Mouse (Mus musculus) midbrain, embryonic 12.5 days (tissue): ENCODE results near the gene Cabp4. TPM values are rescaled to one million over a fixed set of nuclear protein-coding genes. Genes with fewer than 3 reads are reported as not detected.

Experiments
- ATAC-seq: fragments of 200-750 bp; cut with Nextera tagmentation; 2 replicates; pipeline ENCODE4 v1.8.0; 2017; ENCODE audit warnings: low read depth, moderate TSS enrichment, moderate library complexity; ENCODE audit not compliant: low FRiP score
- H3K27ac ChIP-seq: fragments of 300-500 bp; sonication (generic); replicated peaks from 2 replicates; pipeline ENCODE4 v1.5.1; 2016; ENCODE audit warnings: mild to moderate bottlenecking
- H3K27me3 ChIP-seq: fragments of 300-500 bp; sonication (generic); 2 replicates; pipeline ENCODE4 v1.6.1; 2016; ENCODE audit warnings: mild to moderate bottlenecking
- H3K36me3 ChIP-seq: fragments of 300-500 bp; sonication (generic); 2 replicates; pipeline ENCODE4 v1.6.1; 2016
- H3K4me1 ChIP-seq: fragments of 300-500 bp; sonication (generic); 2 replicates; pipeline ENCODE4 v1.6.1; 2016
- H3K4me2 ChIP-seq: fragments of 300-500 bp; sonication (generic); replicated peaks from 2 replicates; pipeline ENCODE4 v1.6.1; 2016; ENCODE audit warnings: mild to moderate bottlenecking, moderate library complexity
- H3K4me3 ChIP-seq: fragments of 300-500 bp; sonication (generic); 2 replicates; pipeline ENCODE4 v1.5.1; 2016; ENCODE audit warnings: mild to moderate bottlenecking
- H3K9ac ChIP-seq: fragments of 300-500 bp; sonication (generic); replicated peaks from 2 replicates; pipeline ENCODE4 v1.6.1; 2016; ENCODE audit warnings: mild to moderate bottlenecking, moderate library complexity
- H3K9me3 ChIP-seq: fragments of 300-500 bp; sonication (generic); 2 replicates; pipeline ENCODE4 v1.6.1; 2016; ENCODE audit warnings: mild to moderate bottlenecking
- WGBS: fragments of 180-500 bp; shearing (Covaris S2); methylation state at CpG from one replicate; pipeline ENCODE4 v1.1.7; 2016; 5-methylcytosine and 5-hydroxymethylcytosine counted together
- polyA plus RNA-seq: library from polyadenylated mRNA; unstranded; fragments of >200 nt; fragmentation: Nextera tagmentation; extraction: Ambion mirVana; gene quantifications from 2 replicates; pipeline ENCODE4 v1.2.1, GENCODE M21; 2016

The Cabp4 gene
- polyA plus RNA-seq: 0.12 and 0.14 TPM in 2 replicates

GRCm38 (mm10) chr19:4143759-4144268, at the start of gene Cabp4:
TSS of gene Cabp4 (minus strand) at chr19:4144033.
- no peaks in the 10 kb centered on the region; the same call in 1 of the 2 replicates for H3K27me3 ChIP-seq
- peaks cover 13% of the 10 kb centered on the region for H3K4me1 ChIP-seq
- no peaks in the 10 kb centered on the region for H3K9me3 ChIP-seq
- no peaks in the 10 kb centered on the region for H3K36me3 ChIP-seq
- no peak within 1 kb of the TSS for H3K4me3 ChIP-seq
- no peak for ATAC-seq
- WGBS: 82% methylated on average over 7 of the region's 7 CpGs
- no peak within 1 kb of the TSS for H3K27ac ChIP-seq
- no peak within 1 kb of the TSS for H3K4me2 ChIP-seq
- no peak within 1 kb of the TSS for H3K9ac ChIP-seq

GRCm38 (mm10) chr19:4193129-4193528, 49.3 kb upstream of the Cabp4 start:
- Histone ChIP-seq H3K4me3 (peak overlapping the region; percentile 97), H3K4me1 (peaks cover 32% of the 10 kb centered on the region), H3K36me3 (peaks cover 49% of the 10 kb centered on the region), H3K9ac (peak overlapping the region; percentile 98), H3K27ac (no peak overlapping the region), H3K27me3 (no peaks in the 10 kb centered on the region), H3K9me3 (no peaks in the 10 kb centered on the region), H3K4me2 (peak overlapping the region; percentile 90)
- WGBS: 69% methylated on average over 6 of the region's 6 CpGs
- ATAC-seq: no peak

GRCm38 (mm10) chr19:4192251-4192985, 48.6 kb upstream of the Cabp4 start:
- H3K9ac ChIP-seq: peak overlapping the region; percentile 98
- WGBS: under 1% methylated on average over 39 of the region's 52 CpGs
- H3K4me3 ChIP-seq: peak overlapping the region; percentile 97
- H3K4me1 ChIP-seq: peaks cover 32% of the 10 kb centered on the region
- no peaks in the 10 kb centered on the region for H3K27me3 ChIP-seq
- ATAC-seq: peak; percentile 10
- H3K9me3 ChIP-seq: no peaks in the 10 kb centered on the region
- peaks cover 43% of the 10 kb centered on the region for H3K36me3 ChIP-seq
- H3K27ac ChIP-seq: peak overlapping the region; percentile 90
- peak overlapping the region; percentile 90 for H3K4me2 ChIP-seq

GRCm38 (mm10) chr19:4191528-4192250, 47.9 kb upstream of the Cabp4 start, which contains the start of gene Ppp1ca:
TSS of gene Ppp1ca (plus strand) at chr19:4192065.
- Histone ChIP-seq H3K36me3 (peaks cover 36% of the 10 kb centered on the region), H3K4me3 (peak within 1 kb of the TSS; percentile 97), H3K9ac (peak within 1 kb of the TSS; percentile 98), H3K4me1 (peaks cover 31% of the 10 kb centered on the region), H3K4me2 (peak within 1 kb of the TSS; percentile 90), H3K27me3 (no peaks in the 10 kb centered on the region), H3K27ac (peak within 1 kb of the TSS; percentile 90), H3K9me3 (no peaks in the 10 kb centered on the region)
- peak; percentile 92 for ATAC-seq
- WGBS: 6% methylated on average over 43 of the region's 47 CpGs

- H3K27ac ChIP-seq: peak within 1 kb of the TSS; percentile 90
- H3K36me3 ChIP-seq: peaks cover 28% of the 10 kb centered on the region
- H3K9me3 ChIP-seq: no peaks in the 10 kb centered on the region
- peaks cover 26% of the 10 kb centered on the region for H3K4me1 ChIP-seq
- peak within 1 kb of the TSS; percentile 90 for H3K4me2 ChIP-seq
- H3K4me3 ChIP-seq: peak within 1 kb of the TSS; percentile 97
- WGBS: 73% methylated on average over 4 of the region's 4 CpGs
- H3K9ac ChIP-seq: peak within 1 kb of the TSS; percentile 98
- no peak for ATAC-seq
- no peaks in the 10 kb centered on the region for H3K27me3 ChIP-seq
Measured at GRCm38 (mm10) chr19:4190831-4191334, 47.0 kb upstream of the Cabp4 start, which contains the start of gene Tbc1d10c. TSS of gene Tbc1d10c (minus strand) at chr19:4191284.

GRCm38 (mm10) chr19:4189051-4189620, 45.3 kb upstream of the Cabp4 start:
- Histone ChIP-seq H3K4me1 (peaks cover 23% of the 10 kb centered on the region), H3K4me2 (no peak overlapping the region), H3K9ac (no peak overlapping the region), H3K27ac (no peak overlapping the region), H3K36me3 (peaks cover 10% of the 10 kb centered on the region), H3K9me3 (no peaks in the 10 kb centered on the region), H3K27me3 (no peaks in the 10 kb centered on the region), H3K4me3 (no peak overlapping the region)
- 84% methylated on average over 12 of the region's 12 CpGs for WGBS
- ATAC-seq: no peak

GRCm38 (mm10) chr19:4187303-4187702, 43.5 kb upstream of the Cabp4 start:
- Histone ChIP-seq H3K9me3 (no peaks in the 10 kb centered on the region), H3K9ac (0 out of 2 replicates have a peak overlapping the region, but pooled peaks have one; percentile 12), H3K4me1 (peaks cover 11% of the 10 kb centered on the region), H3K27ac (no peak overlapping the region), H3K4me2 (no peak overlapping the region), H3K27me3 (no peaks in the 10 kb centered on the region), H3K36me3 (no peaks in the 10 kb centered on the region), H3K4me3 (no peak overlapping the region)
- 84% methylated on average over 3 of the region's 3 CpGs for WGBS
- no peak for ATAC-seq

GRCm38 (mm10) chr19:4184976-4185975, 41.4 kb upstream of the Cabp4 start:
- no peak overlapping the region for H3K4me2 ChIP-seq
- no peaks in the 10 kb centered on the region for H3K27me3 ChIP-seq
- H3K9me3 ChIP-seq: no peaks in the 10 kb centered on the region
- WGBS: 66% methylated on average over 15 of the region's 15 CpGs
- peaks cover 11% of the 10 kb centered on the region for H3K4me1 ChIP-seq
- no peak overlapping the region for H3K9ac ChIP-seq
- no peak for ATAC-seq
- no peaks in the 10 kb centered on the region for H3K36me3 ChIP-seq
- no peak overlapping the region for H3K4me3 ChIP-seq
- no peak overlapping the region for H3K27ac ChIP-seq

- H3K27ac ChIP-seq: no peak overlapping the region
- 86% methylated on average over 2 of the region's 2 CpGs for WGBS
- no peak overlapping the region for H3K9ac ChIP-seq
- H3K36me3 ChIP-seq: no peaks in the 10 kb centered on the region
- H3K4me2 ChIP-seq: no peak overlapping the region
- no peaks in the 10 kb centered on the region for H3K27me3 ChIP-seq
- no peak for ATAC-seq
- no peaks in the 10 kb centered on the region for H3K9me3 ChIP-seq
- H3K4me1 ChIP-seq: peaks cover 11% of the 10 kb centered on the region
- H3K4me3 ChIP-seq: no peak overlapping the region
Measured at GRCm38 (mm10) chr19:4183689-4184088, 39.9 kb upstream of the Cabp4 start.

GRCm38 (mm10) chr19:4181892-4182291, 38.1 kb upstream of the Cabp4 start:
- Histone ChIP-seq H3K36me3 (no peaks in the 10 kb centered on the region), H3K4me3 (no peak overlapping the region)
- ATAC-seq: no peak

GRCm38 (mm10) chr19:4180411-4180810, 36.6 kb upstream of the Cabp4 start:
- H3K4me1 ChIP-seq: peaks cover 14% of the 10 kb centered on the region
- H3K27ac ChIP-seq: no peak overlapping the region
- no peaks in the 10 kb centered on the region for H3K36me3 ChIP-seq
- H3K4me3 ChIP-seq: no peak overlapping the region
- WGBS: 86% methylated on average over 7 of the region's 7 CpGs
- ATAC-seq: no peak
- no peak overlapping the region for H3K9ac ChIP-seq
- peaks cover 10% of the 10 kb centered on the region; the same call in 1 of the 2 replicates for H3K27me3 ChIP-seq
- no peak overlapping the region for H3K4me2 ChIP-seq
- H3K9me3 ChIP-seq: no peaks in the 10 kb centered on the region

More at GRCm38 (mm10) chr19:4181892-4182291, 38.1 kb upstream of the Cabp4 start:
- peaks cover 1% of the 10 kb centered on the region; the same call in 1 of the 2 replicates for H3K27me3 ChIP-seq
- no peak overlapping the region for H3K27ac ChIP-seq
- H3K4me1 ChIP-seq: peaks cover 11% of the 10 kb centered on the region
- H3K9me3 ChIP-seq: no peaks in the 10 kb centered on the region
- no peak overlapping the region for H3K4me2 ChIP-seq
- 52% methylated on average over 3 of the region's 3 CpGs for WGBS
- no peak overlapping the region for H3K9ac ChIP-seq
